Mouse (Mus musculus) T-helper 2 cell (primary cell): ENCODE measurements at regions not wholly inside any gene's neighbourhood (a gene's known extent, or its start where the extent isn't known, plus 50 kb on each side); places are given as distances from the start of the nearest gene placed in this dataset.
"Not testable (repeated sequence)": the region's sequence is repeated elsewhere in the genome, so short reads cannot be mapped to it uniquely, and the experiment has no call there.

Experiments
- in situ Hi-C: fragments of 300-600 bp; cut with MboI, MseI; formaldehyde crosslinking; loops from one replicate; pipeline ENCODE4 v1.15.1; 2025; ENCODE audit warnings: high pct_unique_total_duplicates

GRCm38 (mm10) chr2:95433996-95434395 lies 884.0 kb upstream of the Lrrc4c start:
- in situ Hi-C loops: not testable (repeated sequence)

DNA sequence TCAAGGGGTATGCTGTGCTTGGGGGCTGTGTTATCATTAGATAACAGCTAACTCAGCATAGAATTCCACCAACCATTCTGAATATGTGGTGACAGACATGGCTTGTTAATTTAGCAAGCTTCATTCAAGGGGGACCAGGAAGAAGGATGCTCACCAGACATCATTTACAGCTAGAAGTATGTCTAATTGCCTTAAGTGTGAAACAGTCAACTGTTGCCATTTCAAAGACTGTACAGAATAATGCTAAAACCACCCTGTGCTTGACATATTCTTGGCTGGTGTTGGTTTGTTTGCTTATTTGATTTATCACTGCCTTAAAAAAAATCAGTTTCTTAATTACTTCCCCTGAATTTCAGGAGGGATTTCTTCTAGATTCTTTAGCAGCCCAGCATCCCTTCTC lies 877.0 kb upstream of the Lrrc4c start:
- in situ Hi-C loops: no loop called here

- in situ Hi-C loops: no loop called here
Observed at GRCm38 (mm10) chr2:95443245-95443799, 874.6 kb upstream of the Lrrc4c start.

GRCm38 (mm10) chr2:95448897-95449296 lies 869.1 kb upstream of the Lrrc4c start:
- in situ Hi-C loops: no loop called here

DNA sequence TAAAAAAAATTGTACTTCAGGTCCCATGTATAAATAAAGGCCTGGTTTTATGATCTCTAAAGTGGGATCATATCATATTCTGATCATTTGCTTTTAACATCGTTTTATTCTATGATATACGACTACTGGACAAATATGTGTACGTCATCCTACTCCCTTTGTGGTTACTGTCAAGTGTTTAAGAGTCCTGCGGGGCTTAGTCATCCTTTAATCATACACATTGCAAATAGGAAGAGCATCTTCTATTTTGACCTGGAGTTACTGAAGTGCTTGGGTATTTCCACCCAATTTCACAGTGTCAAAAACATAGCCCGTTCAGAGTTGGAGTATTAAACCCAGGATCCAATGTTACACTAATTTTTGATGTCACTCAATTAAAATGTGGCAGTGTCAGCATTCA lies 838.1 kb upstream of the Lrrc4c start:
- in situ Hi-C loops: loop anchor here (10.0 kb wide), 1 partner anchor 615 kb away; no protein-coding TSS in a partner anchor

GRCm38 (mm10) chr2:95483397-95483796 lies 834.6 kb upstream of the Lrrc4c start:
- in situ Hi-C loops: loop anchor here (10.0 kb wide), 1 partner anchor 619 kb away; no protein-coding TSS in a partner anchor

- in situ Hi-C loops: loop anchor here (5.0 to 10.0 kb wide), 2 partner anchors 35 to 623 kb away; no protein-coding TSS in a partner anchor
Observed at GRCm38 (mm10) chr2:95487580-95488135, 830.3 kb upstream of the Lrrc4c start.

DNA sequence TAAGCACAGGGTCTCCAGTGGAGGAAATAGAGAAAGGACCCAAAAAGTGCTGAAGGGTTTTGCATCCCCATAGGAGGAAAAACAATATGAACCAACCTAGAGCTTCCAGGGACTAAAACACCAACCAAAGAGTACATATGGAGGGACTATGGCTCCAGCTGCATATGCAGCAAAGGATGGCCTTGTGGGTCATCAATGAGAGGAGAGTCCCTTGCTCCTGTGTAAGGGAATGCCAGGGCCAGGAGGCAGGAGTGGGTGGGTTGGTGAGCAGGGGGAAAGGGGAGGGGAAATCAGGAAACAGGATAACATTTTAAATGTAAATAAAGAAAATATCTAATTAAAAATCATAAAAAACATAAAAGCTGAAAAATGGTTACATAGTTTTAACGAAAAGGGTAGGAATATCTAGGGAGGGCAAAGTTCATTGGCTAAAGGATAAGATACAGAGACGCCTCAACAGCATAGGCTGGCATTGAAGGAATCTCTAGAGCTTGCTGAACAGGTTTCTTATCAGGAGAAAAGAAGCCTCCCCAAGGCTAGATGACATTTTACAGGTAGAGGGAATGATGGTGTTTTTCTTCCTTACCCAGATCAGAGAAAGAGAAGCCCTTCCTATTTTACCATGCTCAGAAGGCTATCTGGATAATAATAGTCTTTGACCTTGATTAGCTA lies 823.8 kb upstream of the Lrrc4c start:
- in situ Hi-C loops: no loop called here

DNA sequence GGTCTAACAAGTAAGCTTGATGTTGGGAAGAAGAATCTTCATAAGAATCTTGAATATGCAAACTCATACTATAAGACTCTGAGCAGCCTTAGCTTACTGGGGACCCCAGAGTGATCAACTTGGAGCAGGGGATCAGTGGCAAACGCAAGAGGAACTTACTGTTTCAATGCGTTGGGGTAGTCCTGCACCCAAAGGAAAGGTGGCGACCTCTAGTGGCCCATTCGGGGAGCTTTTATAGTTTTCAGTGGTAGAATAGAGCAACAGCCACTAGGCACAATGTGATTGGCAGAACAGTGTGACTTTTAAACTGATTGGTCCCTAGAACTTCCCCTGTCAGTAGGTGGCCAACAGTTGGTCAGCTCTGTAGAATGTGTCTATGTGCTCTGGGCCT lies 823.3 kb upstream of the Lrrc4c start:
- in situ Hi-C loops: no loop called here

- in situ Hi-C loops: no loop called here
Observed at GRCm38 (mm10) chr2:95511286-95511685, 806.7 kb upstream of the Lrrc4c start.

DNA sequence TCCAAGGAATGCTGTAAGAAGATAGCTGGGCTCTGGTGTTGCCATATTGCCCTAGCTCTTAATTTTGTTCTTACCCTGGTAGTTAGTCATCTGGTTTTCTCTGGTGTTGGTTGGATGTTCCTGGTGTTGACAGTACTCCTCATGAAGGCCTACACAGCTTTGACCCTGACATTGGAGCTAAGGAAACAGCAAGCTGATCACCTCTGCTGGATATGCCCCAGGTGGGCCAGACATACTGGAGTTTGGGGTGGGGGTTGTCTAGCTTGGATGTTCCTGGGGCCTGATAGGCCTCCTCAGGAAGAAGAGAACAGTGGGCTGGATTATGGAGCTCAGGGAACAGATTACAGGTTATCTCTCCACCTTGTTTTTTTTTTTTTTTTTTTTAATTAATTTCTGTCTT lies 796.3 kb upstream of the Lrrc4c start:
- in situ Hi-C loops: loop anchor here (5.0 kb wide), 1 partner anchor 34 kb away; no protein-coding TSS in a partner anchor

DNA sequence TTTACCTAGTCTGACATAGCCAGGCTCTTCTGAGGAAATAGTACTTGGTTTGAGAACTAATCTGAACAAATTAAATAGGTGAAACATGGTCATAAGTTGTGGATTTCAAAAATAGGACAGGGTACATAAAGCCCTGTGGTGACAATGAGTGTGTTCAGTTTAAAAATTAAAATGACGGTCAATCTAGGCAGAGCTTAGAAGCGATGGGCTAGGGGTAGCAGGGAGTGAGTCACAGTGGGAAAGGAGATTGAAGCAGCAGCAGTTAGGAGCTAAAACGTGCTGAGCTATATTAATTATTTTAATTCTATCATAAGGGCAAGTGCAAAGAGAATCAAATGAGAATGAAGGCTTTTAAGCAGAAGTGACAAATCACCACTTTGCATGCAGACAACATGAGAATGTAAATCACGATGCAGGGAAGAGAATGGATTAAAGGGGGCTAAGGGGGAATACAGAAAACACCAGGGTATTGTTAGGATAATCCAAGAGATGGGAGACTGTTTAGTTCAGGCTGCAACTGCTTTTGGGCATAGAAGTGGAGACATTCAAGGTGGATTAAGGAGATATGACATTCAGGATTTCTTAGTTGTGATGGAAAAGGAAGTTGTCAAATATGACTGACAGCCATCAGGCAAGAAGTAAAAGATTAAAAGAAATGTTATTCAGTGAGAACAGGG lies 793.2 kb upstream of the Lrrc4c start:
- in situ Hi-C loops: loop anchor here (5.0 kb wide), 1 partner anchor 37 kb away; no protein-coding TSS in a partner anchor

DNA sequence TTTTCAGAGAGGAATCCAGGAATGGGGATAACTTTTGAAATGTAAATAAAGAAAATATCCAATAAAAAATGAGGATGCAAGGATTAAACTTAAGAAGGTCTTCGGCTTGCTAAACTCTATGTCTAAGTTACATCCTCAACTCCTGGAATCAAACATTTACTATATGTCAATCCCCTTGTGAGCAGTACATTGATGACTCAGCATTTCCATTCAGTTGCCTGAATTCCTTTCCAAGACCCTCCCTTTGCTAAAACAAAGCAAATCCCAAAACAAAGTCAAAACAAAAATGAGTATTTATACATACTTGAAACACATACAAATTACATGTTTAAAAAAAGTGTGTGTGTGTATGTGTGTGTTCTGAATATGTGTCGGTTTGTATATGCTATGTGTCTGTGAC lies 753.9 kb upstream of the Lrrc4c start:
- in situ Hi-C loops: no loop called here

DNA sequence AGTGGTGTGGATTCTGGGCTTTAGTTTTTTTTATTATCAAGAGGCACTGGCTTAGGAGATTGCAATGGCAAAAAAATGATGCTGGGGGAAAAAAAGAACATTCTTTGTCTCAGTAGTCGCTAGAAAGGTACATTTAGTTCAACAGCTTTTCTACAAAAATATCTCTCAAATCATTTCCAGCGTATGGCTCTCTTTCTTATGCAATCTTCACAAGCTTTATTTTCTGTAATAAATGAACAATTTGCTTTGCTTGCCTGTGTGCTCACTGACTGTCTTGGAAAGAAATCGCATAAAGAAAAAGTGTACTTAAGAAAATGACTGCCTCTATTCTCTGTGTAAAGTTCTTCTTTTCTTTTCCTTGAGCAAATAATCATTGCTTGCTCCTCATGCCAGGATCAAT lies 742.1 kb upstream of the Lrrc4c start:
- in situ Hi-C loops: no loop called here

DNA sequence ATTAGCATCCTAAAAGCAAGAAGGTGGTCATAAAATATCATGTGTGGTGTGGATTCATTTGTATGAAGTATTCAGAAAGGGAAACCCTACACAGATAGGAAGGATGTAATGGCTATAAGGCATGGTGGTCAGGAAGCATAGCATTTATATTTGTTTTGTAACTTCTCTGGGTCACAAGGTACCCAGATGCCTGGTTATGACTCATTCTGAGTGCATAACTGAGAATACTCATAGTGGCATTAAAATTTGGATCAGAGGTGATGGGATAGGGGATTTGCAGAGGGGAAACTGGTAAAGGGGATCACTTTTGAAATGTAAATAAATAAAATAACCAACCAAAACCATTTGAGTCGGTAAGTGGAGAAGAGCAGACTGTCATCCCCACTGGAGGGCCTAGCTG lies 738.8 kb upstream of the Lrrc4c start:
- in situ Hi-C loops: no loop called here

DNA sequence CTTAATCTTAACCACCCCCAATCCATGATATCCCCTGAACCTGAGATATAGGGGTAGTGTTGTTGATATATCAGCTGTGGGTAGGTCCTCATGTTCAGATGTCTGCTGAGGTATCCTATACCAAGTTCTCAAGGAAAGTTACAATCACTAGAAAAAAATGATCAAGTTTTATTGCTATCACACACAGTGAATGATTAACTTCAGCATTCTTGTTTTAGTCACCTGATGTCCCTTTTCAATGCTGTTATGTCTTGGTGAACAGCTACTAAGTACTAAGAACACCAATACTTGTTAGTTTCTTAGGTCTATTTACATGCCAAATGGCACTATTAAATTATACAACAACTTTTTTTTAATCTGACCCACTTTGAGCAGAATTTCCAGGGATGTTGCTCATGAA lies 732.0 kb upstream of the Lrrc4c start:
- in situ Hi-C loops: no loop called here

GRCm38 (mm10) chr2:95587044-95587443 lies 730.9 kb upstream of the Lrrc4c start:
- in situ Hi-C loops: no loop called here

GRCm38 (mm10) chr2:95613354-95613753 lies 704.6 kb upstream of the Lrrc4c start:
- in situ Hi-C loops: no loop called here

DNA sequence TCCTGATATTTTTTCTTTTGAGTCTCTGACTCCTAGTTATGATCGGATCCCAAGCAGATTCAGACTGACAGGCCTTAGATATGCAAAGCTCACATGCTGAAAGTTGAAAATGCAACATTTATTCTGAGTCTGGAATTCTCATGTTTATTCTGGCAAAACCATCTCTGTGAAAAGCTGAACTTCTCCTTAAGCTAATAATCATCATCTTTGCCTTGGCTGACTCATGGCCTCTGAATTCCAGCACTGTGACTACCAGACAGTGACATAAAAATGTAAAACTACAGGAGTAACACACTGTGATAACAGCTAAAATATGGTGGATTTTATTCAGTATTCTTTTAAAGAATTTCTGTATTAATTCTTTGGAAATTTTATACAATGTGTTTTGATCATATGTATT lies 680.4 kb upstream of the Lrrc4c start:
- in situ Hi-C loops: loop anchor here (10.0 kb wide), 1 partner anchor 1557 kb away; no protein-coding TSS in a partner anchor

DNA sequence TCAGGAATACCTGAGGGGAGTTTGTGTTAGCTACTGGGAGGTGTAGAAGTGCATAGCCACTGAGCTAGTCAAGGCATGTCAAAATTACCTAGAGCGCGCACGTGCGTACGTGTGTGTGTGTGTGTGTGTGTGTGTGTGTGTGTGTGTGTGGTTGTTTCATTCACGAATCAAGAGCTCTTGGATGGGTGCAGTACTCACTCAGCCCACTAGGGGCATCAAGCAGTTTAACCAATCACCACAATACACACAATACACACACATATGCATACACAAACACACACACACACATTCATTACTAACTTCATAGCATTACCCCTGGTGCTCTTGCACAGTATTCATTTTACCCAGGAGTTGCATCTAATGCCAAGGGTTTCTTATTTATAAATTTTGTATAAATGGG lies 643.6 kb upstream of the Lrrc4c start:
- in situ Hi-C loops: no loop called here

- in situ Hi-C loops: no loop called here
Observed at GRCm38 (mm10) chr2:95715355-95715754, 602.6 kb upstream of the Lrrc4c start.
